Mouse (Mus musculus): ENCODE data around the gene Gnao1. TPM values are rescaled to one million over a fixed set of nuclear protein-coding genes. Genes with fewer than 3 reads are reported as not detected.

The Gnao1 gene
- polyA plus RNA-seq, 1 experiment from 2014 or later, result 1.1 TPM

- under 1% methylated on average over 26 of the region's 26 CpGs for WGBS
- peak overlapping the region; percentile 44 for H3K4me2 ChIP-seq (ENCODE audit: low read depth, severe bottlenecking)
- H3K27ac ChIP-seq (replicated peaks; ENCODE audit: low read depth, low read length), result no peak overlapping the region
- peak; percentile 95 for DNase-seq (ENCODE audit: low spot score)
- no peaks in the 10 kb centered on the region for H3K9me3 ChIP-seq (ENCODE audit: control insufficient read depth, low read length)
- H3K4me1 ChIP-seq (ENCODE audit: control insufficient read depth, insufficient read depth, low read length), result peaks cover 9% of the 10 kb centered on the region; the same call in 1 of the 2 replicates
- H3K27me3 ChIP-seq (ENCODE audit: control insufficient read depth, insufficient read depth, low read length), result peaks cover 29% of the 10 kb centered on the region
- no peaks in the 10 kb centered on the region for H3K36me3 ChIP-seq (ENCODE audit: control insufficient read depth, insufficient read depth, low read length)
- ATAC-seq (ENCODE audit: insufficient number of reproducible peaks, low FRiP score, low TSS enrichment, low read depth), result peak; percentile 84
- H3K9ac ChIP-seq (ENCODE audit: low read length), result no peak overlapping the region
- H3K4me3 ChIP-seq (ENCODE audit: low read depth, low read length), result peak overlapping the region; percentile 15; the same call in 1 of the 2 replicates
Observed at GRCm38 (mm10) chr8:93813405-93813761, 3.6 kb downstream of the Gnao1 start.

GRCm38 (mm10) chr8:93814266-93814665 is 4.5 kb downstream of the Gnao1 start:
- Histone ChIP-seq H3K36me3 (ENCODE audit: control insufficient read depth, insufficient read depth, low read length) (no peaks in the 10 kb centered on the region), H3K4me3 (ENCODE audit: low read depth, low read length) (no peak overlapping the region), H3K4me2 (ENCODE audit: low read depth, severe bottlenecking) (no peak overlapping the region), H3K27ac (replicated peaks; ENCODE audit: low read depth, low read length) (no peak overlapping the region), H3K27me3 (ENCODE audit: control insufficient read depth, insufficient read depth, low read length) (peaks cover 28% of the 10 kb centered on the region), H3K9ac (ENCODE audit: low read length) (no peak overlapping the region), H3K9me3 (ENCODE audit: control insufficient read depth, low read length) (no peaks in the 10 kb centered on the region), H3K4me1 (ENCODE audit: control insufficient read depth, insufficient read depth, low read length) (peaks cover 9% of the 10 kb centered on the region; the same call in 1 of the 2 replicates)
- ATAC-seq (ENCODE audit: insufficient number of reproducible peaks, low FRiP score, low TSS enrichment, low read depth) (no peak), DNase-seq (ENCODE audit: low spot score) (no peak)
- WGBS, result 53% methylated on average over 6 of the region's 6 CpGs

GRCm38 (mm10) chr8:93816226-93816625 is 6.5 kb downstream of the Gnao1 start:
- WGBS, result 71% methylated on average over 6 of the region's 6 CpGs
- no peak for DNase-seq (ENCODE audit: low spot score)
- Histone ChIP-seq H3K4me3 (ENCODE audit: low read depth, low read length) (no peak overlapping the region), H3K36me3 (ENCODE audit: control insufficient read depth, insufficient read depth, low read length) (no peaks in the 10 kb centered on the region), H3K27me3 (ENCODE audit: control insufficient read depth, insufficient read depth, low read length) (peaks cover 20% of the 10 kb centered on the region), H3K27ac (replicated peaks; ENCODE audit: low read depth, low read length) (no peak overlapping the region), H3K4me1 (ENCODE audit: control insufficient read depth, insufficient read depth, low read length) (peaks cover 4% of the 10 kb centered on the region; the same call in 1 of the 2 replicates), H3K9ac (ENCODE audit: low read length) (no peak overlapping the region), H3K4me2 (ENCODE audit: low read depth, severe bottlenecking) (no peak overlapping the region), H3K9me3 (ENCODE audit: control insufficient read depth, low read length) (no peaks in the 10 kb centered on the region)
- no peak for ATAC-seq (ENCODE audit: insufficient number of reproducible peaks, low FRiP score, low TSS enrichment, low read depth)

GRCm38 (mm10) chr8:93817366-93817765 is 7.6 kb downstream of the Gnao1 start:
- Histone ChIP-seq H3K27ac (replicated peaks; ENCODE audit: low read depth, low read length) (no peak overlapping the region), H3K9ac (ENCODE audit: low read length) (no peak overlapping the region), H3K4me1 (ENCODE audit: control insufficient read depth, insufficient read depth, low read length) (0 out of 2 replicates have a peak, but pooled peaks cover 4% of the 10 kb centered on the region), H3K4me2 (ENCODE audit: low read depth, severe bottlenecking) (no peak overlapping the region), H3K36me3 (ENCODE audit: control insufficient read depth, insufficient read depth, low read length) (no peaks in the 10 kb centered on the region), H3K27me3 (ENCODE audit: control insufficient read depth, insufficient read depth, low read length) (peaks cover 8% of the 10 kb centered on the region), H3K4me3 (ENCODE audit: low read depth, low read length) (no peak overlapping the region), H3K9me3 (ENCODE audit: control insufficient read depth, low read length) (no peaks in the 10 kb centered on the region)
- no peak for ATAC-seq (ENCODE audit: insufficient number of reproducible peaks, low FRiP score, low TSS enrichment, low read depth)
- DNase-seq (ENCODE audit: low spot score), result no peak
- 100% methylated on average over 1 of the region's 1 CpGs for WGBS

- no peak for ATAC-seq (ENCODE audit: insufficient number of reproducible peaks, low FRiP score, low TSS enrichment, low read depth)
- H3K36me3 ChIP-seq (ENCODE audit: control insufficient read depth, insufficient read depth, low read length), result no peaks in the 10 kb centered on the region
- H3K9ac ChIP-seq (ENCODE audit: low read length), result no peak overlapping the region
- no peak overlapping the region for H3K4me3 ChIP-seq (ENCODE audit: low read depth, low read length)
- no peaks in the 10 kb centered on the region for H3K27me3 ChIP-seq (ENCODE audit: control insufficient read depth, insufficient read depth, low read length)
- no peaks in the 10 kb centered on the region for H3K9me3 ChIP-seq (ENCODE audit: control insufficient read depth, low read length)
- H3K4me2 ChIP-seq (ENCODE audit: low read depth, severe bottlenecking), result no peak overlapping the region
- H3K4me1 ChIP-seq (ENCODE audit: control insufficient read depth, insufficient read depth, low read length), result no peaks in the 10 kb centered on the region
- H3K27ac ChIP-seq (replicated peaks; ENCODE audit: low read depth, low read length), result no peak overlapping the region
- DNase-seq (ENCODE audit: low spot score), result no peak
- WGBS, result 72% methylated on average over 4 of the region's 4 CpGs
Observed at GRCm38 (mm10) chr8:93819929-93820328, 10.2 kb downstream of the Gnao1 start.

GRCm38 (mm10) chr8:93821327-93821726 is 11.6 kb downstream of the Gnao1 start:
- no peaks in the 10 kb centered on the region for H3K9me3 ChIP-seq (ENCODE audit: control insufficient read depth, low read length)
- no peak overlapping the region for H3K4me2 ChIP-seq (ENCODE audit: low read depth, severe bottlenecking)
- DNase-seq (ENCODE audit: low spot score) (no peak), ATAC-seq (ENCODE audit: insufficient number of reproducible peaks, low FRiP score, low TSS enrichment, low read depth) (no peak)
- no peak overlapping the region for H3K4me3 ChIP-seq (ENCODE audit: low read depth, low read length)
- no peaks in the 10 kb centered on the region for H3K4me1 ChIP-seq (ENCODE audit: control insufficient read depth, insufficient read depth, low read length)
- no peak overlapping the region for H3K9ac ChIP-seq (ENCODE audit: low read length)
- no peak overlapping the region for H3K27ac ChIP-seq (replicated peaks; ENCODE audit: low read depth, low read length)
- 91% methylated on average over 7 of the region's 7 CpGs for WGBS
- no peaks in the 10 kb centered on the region for H3K27me3 ChIP-seq (ENCODE audit: control insufficient read depth, insufficient read depth, low read length)
- H3K36me3 ChIP-seq (ENCODE audit: control insufficient read depth, insufficient read depth, low read length), result no peaks in the 10 kb centered on the region

GRCm38 (mm10) chr8:93825317-93825716 is 15.6 kb downstream of the Gnao1 start:
- 62% methylated on average over 4 of the region's 4 CpGs for WGBS

GRCm38 (mm10) chr8:93830626-93831025 is 20.9 kb downstream of the Gnao1 start:
- Histone ChIP-seq H3K4me1 (ENCODE audit: control insufficient read depth, insufficient read depth, low read length) (no peaks in the 10 kb centered on the region), H3K9me3 (ENCODE audit: control insufficient read depth, low read length) (no peaks in the 10 kb centered on the region), H3K27me3 (ENCODE audit: control insufficient read depth, insufficient read depth, low read length) (no peaks in the 10 kb centered on the region), H3K36me3 (ENCODE audit: control insufficient read depth, insufficient read depth, low read length) (no peaks in the 10 kb centered on the region), H3K4me2 (ENCODE audit: low read depth, severe bottlenecking) (no peak overlapping the region), H3K9ac (ENCODE audit: low read length) (no peak overlapping the region), H3K27ac (replicated peaks; ENCODE audit: low read depth, low read length) (no peak overlapping the region), H3K4me3 (ENCODE audit: low read depth, low read length) (no peak overlapping the region)
- no peak for DNase-seq (ENCODE audit: low spot score)
- ATAC-seq (ENCODE audit: insufficient number of reproducible peaks, low FRiP score, low TSS enrichment, low read depth), result no peak
- WGBS, result 59% methylated on average over 3 of the region's 3 CpGs

More at GRCm38 (mm10) chr8:93825317-93825716, 15.6 kb downstream of the Gnao1 start:
- Histone ChIP-seq H3K27me3 (ENCODE audit: control insufficient read depth, insufficient read depth, low read length) (no peaks in the 10 kb centered on the region), H3K4me1 (ENCODE audit: control insufficient read depth, insufficient read depth, low read length) (no peaks in the 10 kb centered on the region), H3K36me3 (ENCODE audit: control insufficient read depth, insufficient read depth, low read length) (no peaks in the 10 kb centered on the region), H3K9ac (ENCODE audit: low read length) (no peak overlapping the region), H3K4me2 (ENCODE audit: low read depth, severe bottlenecking) (no peak overlapping the region), H3K27ac (replicated peaks; ENCODE audit: low read depth, low read length) (no peak overlapping the region), H3K9me3 (ENCODE audit: control insufficient read depth, low read length) (no peaks in the 10 kb centered on the region), H3K4me3 (ENCODE audit: low read depth, low read length) (no peak overlapping the region)
- ATAC-seq (ENCODE audit: insufficient number of reproducible peaks, low FRiP score, low TSS enrichment, low read depth), result no peak
- no peak for DNase-seq (ENCODE audit: low spot score)

GRCm38 (mm10) chr8:93835771-93836170 is 26.0 kb downstream of the Gnao1 start:
- ATAC-seq (ENCODE audit: insufficient number of reproducible peaks, low FRiP score, low TSS enrichment, low read depth), result no peak
- no peak overlapping the region for H3K4me3 ChIP-seq (ENCODE audit: low read depth, low read length)
- no peak overlapping the region for H3K27ac ChIP-seq (replicated peaks; ENCODE audit: low read depth, low read length)

More at GRCm38 (mm10) chr8:93835771-93836170, 26.0 kb downstream of the Gnao1 start:
- no peak overlapping the region for H3K9ac ChIP-seq (ENCODE audit: low read length)
- no peaks in the 10 kb centered on the region for H3K27me3 ChIP-seq (ENCODE audit: control insufficient read depth, insufficient read depth, low read length)
- H3K4me1 ChIP-seq (ENCODE audit: control insufficient read depth, insufficient read depth, low read length), result peaks cover 4% of the 10 kb centered on the region; the same call in 1 of the 2 replicates
- no peaks in the 10 kb centered on the region for H3K36me3 ChIP-seq (ENCODE audit: control insufficient read depth, insufficient read depth, low read length)
- no peak for DNase-seq (ENCODE audit: low spot score)
- no peak overlapping the region for H3K4me2 ChIP-seq (ENCODE audit: low read depth, severe bottlenecking)
- WGBS, result 74% methylated on average over 5 of the region's 5 CpGs
- H3K9me3 ChIP-seq (ENCODE audit: control insufficient read depth, low read length), result no peaks in the 10 kb centered on the region
